Mouse (Mus musculus): Measurements from ENCODE around the gene Palm2. TPM values are rescaled to one million over a fixed set of nuclear protein-coding genes. Genes with fewer than 3 reads are reported as not detected.

Palm2 gene
- total and polyA plus RNA-seq, 3 experiments = not detected

DNA sequence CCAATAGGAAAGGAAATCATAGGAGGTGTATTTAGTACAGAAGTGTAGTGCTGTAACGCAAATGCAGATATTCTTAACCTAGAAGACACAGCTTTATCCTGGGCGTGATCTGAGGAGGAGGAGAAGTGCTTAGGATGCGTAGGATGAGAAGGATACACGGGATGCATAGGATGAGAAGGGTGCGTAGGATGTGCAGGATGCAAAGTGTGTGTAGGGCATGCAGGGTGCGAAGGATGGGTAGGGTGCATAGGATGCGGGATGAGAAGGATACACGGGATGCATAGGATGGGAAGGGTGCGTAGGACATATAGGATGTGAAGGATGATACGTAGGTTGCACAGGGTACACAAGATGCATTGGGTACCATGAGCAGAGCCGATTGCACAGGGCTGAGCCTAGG lies 262.9 kb downstream of the Palm2 start:
- Histone ChIP-seq H3K4me1 (ENCODE audit: control insufficient read depth in 1 of 2, insufficient read depth in 2 of 2, low read length in 2 of 2) (no peaks in the 10 kb centered on the region), H3K9ac (ENCODE audit: control insufficient read depth, low read depth, low read length, poor library complexity, severe bottlenecking) (no peak overlapping the region), H3K27ac (ENCODE audit: control insufficient read depth, low read depth, low read length) (no peak overlapping the region), H3K79me2 (ENCODE audit: control insufficient read depth, insufficient read depth, low read length, poor library complexity) (no peaks in the 10 kb centered on the region), H3K9me3 (replicated peaks; ENCODE audit: insufficient read depth, low read length) (no peaks in the 10 kb centered on the region), H3K36me3 (ENCODE audit: control insufficient read depth in 1 of 2, insufficient read depth in 2 of 2, low read length in 2 of 2) (no peaks in the 10 kb centered on the region), H3K27me3 (ENCODE audit: control insufficient read depth in 1 of 2, insufficient read depth in 2 of 2, low read length in 2 of 2) (peaks cover 0 to 1% of the 10 kb centered on the region in 2 experiments; a peak in 2 of 4 replicates), H3K4me3 (ENCODE audit: control insufficient read depth in 1 of 2, insufficient read depth in 1 of 2, low read depth in 2 of 2, low read length in 2 of 2) (no peak overlapping the region)
- no peak for TF ChIP-seq ZC3H11A (IDR thresholded peaks at IDR 0.05; ENCODE audit: low read depth, low read length)
- TF ChIP-seq KAT2A (conservative IDR thresholded peaks at IDR 0.05; ENCODE audit: low read depth, low read length) = no peak
- no peak for TF ChIP-seq MAX (IDR thresholded peaks at IDR 0.05; ENCODE audit: low read length)
- TF ChIP-seq TBP (IDR thresholded peaks at IDR 0.05; ENCODE audit: low read depth, low read length) = no peak
- no peak for TF ChIP-seq GABPA (IDR thresholded peaks at IDR 0.05; ENCODE audit: low read depth, low read length)
- no peak for TF ChIP-seq MYB (IDR thresholded peaks at IDR 0.05; ENCODE audit: low read depth, low read length)
- no peak for TF ChIP-seq MAZ (IDR thresholded peaks at IDR 0.05; ENCODE audit: low read depth, low read length)
- TF ChIP-seq NRF1 (IDR thresholded peaks at IDR 0.05; ENCODE audit: insufficient read depth, low read depth, low read length, poor library complexity, severe bottlenecking) = no peak
- TF ChIP-seq MXI1 (IDR thresholded peaks at IDR 0.05; ENCODE audit: low read depth, low read length) = no peak
- no peak for TF ChIP-seq USF2 (IDR thresholded peaks at IDR 0.05; ENCODE audit: borderline replicate concordance in 1 of 2, insufficient read depth in 1 of 2, low read depth in 1 of 2, low read length in 2 of 2)
- TF ChIP-seq ZNF384 (IDR thresholded peaks at IDR 0.05; ENCODE audit: low read depth, low read length) = no peak
- no peak for TF ChIP-seq UBTF (IDR thresholded peaks at IDR 0.05; ENCODE audit: borderline replicate concordance, insufficient read depth, low read depth, low read length)
- no peak for TF ChIP-seq NELFE (IDR thresholded peaks at IDR 0.05; ENCODE audit: low read depth, low read length)
- no peak for TF ChIP-seq USF1 (IDR thresholded peaks at IDR 0.05; ENCODE audit: low read depth, low read length)
- DNase-seq (ENCODE audit: low read depth, low spot score) = no peak

- H3K9me3 ChIP-seq (replicated peaks; ENCODE audit: insufficient read depth, low read length) = no peaks in the 10 kb centered on the region
- no peaks in the 10 kb centered on the region for H3K79me2 ChIP-seq (ENCODE audit: control insufficient read depth, insufficient read depth, low read length, poor library complexity)
- H3K27me3 ChIP-seq (ENCODE audit: control insufficient read depth in 1 of 2, insufficient read depth in 2 of 2, low read length in 2 of 2) = peaks cover 0 to 1% of the 10 kb centered on the region in 2 experiments; a peak in 2 of 4 replicates
- H3K27ac ChIP-seq (ENCODE audit: control insufficient read depth, low read depth, low read length) = no peak overlapping the region
- H3K4me1 ChIP-seq (ENCODE audit: control insufficient read depth in 1 of 2, insufficient read depth in 2 of 2, low read length in 2 of 2) = no peaks in the 10 kb centered on the region
- no peak overlapping the region for H3K4me3 ChIP-seq (ENCODE audit: control insufficient read depth in 1 of 2, insufficient read depth in 1 of 2, low read depth in 2 of 2, low read length in 2 of 2)
- H3K36me3 ChIP-seq (ENCODE audit: control insufficient read depth in 1 of 2, insufficient read depth in 2 of 2, low read length in 2 of 2) = no peaks in the 10 kb centered on the region
- TF ChIP-seq NRF1 (IDR thresholded peaks at IDR 0.05; ENCODE audit: insufficient read depth, low read depth, low read length, poor library complexity, severe bottlenecking) = no peak
- no peak for TF ChIP-seq POLR2AphosphoS5 (IDR thresholded peaks at IDR 0.05; ENCODE audit: borderline replicate concordance, low read depth, low read length)
- no peak for TF ChIP-seq MYB (IDR thresholded peaks at IDR 0.05; ENCODE audit: low read depth, low read length)
- TF ChIP-seq ETS1 (IDR thresholded peaks at IDR 0.05; ENCODE audit: low read depth, low read length) = no peak
- no peak for TF ChIP-seq ELF1 (IDR thresholded peaks at IDR 0.05; ENCODE audit: low read depth, low read length)
- no peak for TF ChIP-seq CTCF (IDR thresholded peaks at IDR 0.05 in 2 of 3, conservative IDR thresholded peaks at IDR 0.05 in 1 of 3; ENCODE audit: control insufficient read depth in 1 of 3, insufficient read depth in 1 of 3, low read depth in 2 of 3, low read length in 3 of 3, poor library complexity in 1 of 3, severe bottlenecking in 1 of 3)
- no peak for TF ChIP-seq BHLHE40 (IDR thresholded peaks at IDR 0.05; ENCODE audit: borderline replicate concordance, low read depth, low read length)
- no peak for TF ChIP-seq POLR2AphosphoS2 (IDR thresholded peaks at IDR 0.05; ENCODE audit: low read length)
- no peak for TF ChIP-seq UBTF (IDR thresholded peaks at IDR 0.05; ENCODE audit: borderline replicate concordance, insufficient read depth, low read depth, low read length)
- no peak for TF ChIP-seq CHD1 (IDR thresholded peaks at IDR 0.05; ENCODE audit: low read depth, low read length)
- no peak for TF ChIP-seq GATA1 (IDR thresholded peaks at IDR 0.05; ENCODE audit: low read depth, low read length)
- no peak for TF ChIP-seq KAT2A (conservative IDR thresholded peaks at IDR 0.05; ENCODE audit: low read depth, low read length)
- no peak for TF ChIP-seq JUND (IDR thresholded peaks at IDR 0.05; ENCODE audit: low read depth, low read length)
- no peak for TF ChIP-seq ZNF384 (IDR thresholded peaks at IDR 0.05; ENCODE audit: low read depth, low read length)
- DNase-seq (ENCODE audit: low read depth, low spot score) = no peak
- H3K9ac ChIP-seq (ENCODE audit: control insufficient read depth, low read depth, low read length, poor library complexity, severe bottlenecking) = no peak overlapping the region
Measured at GRCm38 (mm10) chr4:57697918-57698611, 264.0 kb downstream of the Palm2 start.

Measured in MEL (cell line).